Mouse (Mus musculus): ENCODE measurements around the gene Gskip.

GRCm38 (mm10) chr12:105676274-105676673 lies 8.4 kb upstream of the Gskip start:
- TF ChIP-seq CEBPB (IDR thresholded peaks at IDR 0.05; ENCODE audit: insufficient read depth, poor library complexity, severe bottlenecking) = no peak
- no peak for TF ChIP-seq POLR2A (IDR thresholded peaks at IDR 0.05; ENCODE audit: insufficient read length, low read depth)

Data from myocyte (in vitro differentiated cells).